Mouse (Mus musculus) spleen, postnatal 14 days (tissue): ENCODE measurements around the gene Gcn1l1.

Source experiments
- DNase-seq, 2 experiments: peaks; one replicate each; pipeline ENCODE4 v3.0.0; 2021 to 2022; ENCODE audit warnings: low spot score in 2 of 2

Gene Gcn1l1

DNA sequence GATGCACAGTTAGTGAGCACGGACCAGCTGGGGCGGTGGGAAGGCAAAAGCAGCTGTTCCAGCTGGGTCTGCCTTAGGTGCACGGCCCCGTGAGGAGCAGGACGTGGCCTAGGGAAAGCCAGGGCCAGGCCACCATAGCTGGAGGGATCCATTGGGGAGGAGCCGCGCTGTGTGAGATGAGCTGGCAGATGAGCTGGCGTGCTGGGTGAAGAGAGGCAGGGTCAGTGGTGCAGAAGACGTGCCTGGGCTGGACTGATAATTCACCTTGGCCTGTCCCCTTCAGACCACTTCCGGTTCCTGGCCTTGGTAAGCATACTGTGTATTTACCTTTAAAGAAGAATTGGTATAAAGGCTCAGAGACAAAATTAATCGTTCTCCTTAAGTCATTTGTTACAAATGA is 46.5 kb downstream of the Gcn1l1 start:
- no peak for DNase-seq

DNA sequence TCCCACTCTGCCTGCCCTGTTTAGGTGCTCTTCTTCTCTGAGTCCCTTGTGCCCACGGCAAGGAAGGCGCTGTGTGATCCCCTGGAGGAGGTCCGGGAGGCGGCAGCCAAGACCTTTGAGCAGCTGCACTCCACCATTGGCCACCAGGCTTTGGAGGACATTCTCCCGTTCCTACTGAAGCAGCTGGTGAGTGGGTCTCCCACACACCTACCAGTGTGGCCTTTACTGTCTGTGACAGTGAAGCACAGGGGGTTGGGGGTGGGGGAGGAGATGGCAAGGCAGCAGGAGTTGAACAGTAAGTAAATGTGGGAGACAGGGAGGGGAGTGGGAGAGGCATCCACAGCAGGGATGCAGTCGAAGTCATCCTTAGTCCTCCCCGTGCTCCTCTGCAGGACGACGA is 48.3 kb downstream of the Gcn1l1 start:
- no peak for DNase-seq

DNA sequence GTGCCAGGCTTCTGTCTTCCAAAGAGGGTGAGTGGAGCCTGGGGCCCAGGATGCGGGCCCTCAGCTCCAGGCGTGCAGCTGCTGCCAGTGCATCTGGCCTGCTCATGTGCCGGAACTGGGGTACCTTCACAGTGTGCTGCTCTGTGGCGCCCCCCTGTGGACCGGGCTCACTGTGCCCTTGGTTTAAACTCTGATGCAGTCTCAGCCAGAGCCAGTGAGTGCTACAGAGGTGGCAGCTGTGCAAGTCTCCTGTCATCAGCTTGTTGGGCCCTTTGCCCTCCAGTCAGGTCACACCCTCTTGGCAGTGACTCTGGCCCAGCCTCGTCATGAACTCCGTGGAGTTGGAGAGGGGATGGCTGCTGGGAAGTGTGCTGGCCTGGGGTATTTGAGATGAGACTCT is 49.9 kb downstream of the Gcn1l1 start:
- peak in 1 of 2 experiments; percentile 68 for DNase-seq

DNA sequence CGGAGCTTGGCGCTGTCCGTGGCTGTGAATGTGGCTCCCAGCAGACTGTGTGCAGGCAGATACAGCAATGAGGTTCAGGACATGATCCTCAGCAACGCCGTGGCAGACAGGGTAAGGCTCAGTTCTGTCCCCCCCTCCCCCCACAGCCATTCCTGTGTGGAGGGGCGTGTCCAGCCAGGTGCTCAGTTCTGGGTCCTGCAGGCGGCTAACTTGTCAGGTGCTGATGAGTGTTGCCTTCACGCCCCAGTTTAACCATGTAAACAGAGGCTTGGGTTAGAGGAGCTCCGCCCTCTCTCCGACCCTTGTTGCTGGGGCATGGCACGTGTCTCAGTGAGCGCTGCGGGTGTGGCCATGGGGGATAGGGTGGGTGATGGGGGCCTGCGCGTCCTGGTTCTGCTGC is 54.6 kb downstream of the Gcn1l1 start:
- DNase-seq = no peak

DNA sequence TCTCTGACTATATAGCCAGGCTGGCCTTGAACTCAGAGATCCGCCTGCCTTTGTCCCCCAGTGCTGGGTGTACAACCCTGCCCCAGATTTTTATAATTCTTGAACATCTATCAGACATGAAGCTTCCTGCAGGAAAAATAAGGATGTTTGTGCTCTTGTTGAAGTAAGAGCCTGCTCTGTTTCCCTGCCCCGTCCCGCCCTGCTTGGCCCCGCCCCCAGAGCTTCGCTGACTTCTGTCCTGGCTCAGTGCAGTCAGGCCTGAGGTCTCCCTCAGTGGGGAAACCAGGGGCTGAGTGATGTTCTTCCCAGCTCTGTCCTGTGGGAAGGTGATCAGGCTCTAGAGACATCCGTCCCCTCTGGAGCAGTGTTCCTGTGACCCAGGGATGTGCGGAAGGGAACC is 57.6 kb downstream of the Gcn1l1 start:
- no peak for DNase-seq

DNA sequence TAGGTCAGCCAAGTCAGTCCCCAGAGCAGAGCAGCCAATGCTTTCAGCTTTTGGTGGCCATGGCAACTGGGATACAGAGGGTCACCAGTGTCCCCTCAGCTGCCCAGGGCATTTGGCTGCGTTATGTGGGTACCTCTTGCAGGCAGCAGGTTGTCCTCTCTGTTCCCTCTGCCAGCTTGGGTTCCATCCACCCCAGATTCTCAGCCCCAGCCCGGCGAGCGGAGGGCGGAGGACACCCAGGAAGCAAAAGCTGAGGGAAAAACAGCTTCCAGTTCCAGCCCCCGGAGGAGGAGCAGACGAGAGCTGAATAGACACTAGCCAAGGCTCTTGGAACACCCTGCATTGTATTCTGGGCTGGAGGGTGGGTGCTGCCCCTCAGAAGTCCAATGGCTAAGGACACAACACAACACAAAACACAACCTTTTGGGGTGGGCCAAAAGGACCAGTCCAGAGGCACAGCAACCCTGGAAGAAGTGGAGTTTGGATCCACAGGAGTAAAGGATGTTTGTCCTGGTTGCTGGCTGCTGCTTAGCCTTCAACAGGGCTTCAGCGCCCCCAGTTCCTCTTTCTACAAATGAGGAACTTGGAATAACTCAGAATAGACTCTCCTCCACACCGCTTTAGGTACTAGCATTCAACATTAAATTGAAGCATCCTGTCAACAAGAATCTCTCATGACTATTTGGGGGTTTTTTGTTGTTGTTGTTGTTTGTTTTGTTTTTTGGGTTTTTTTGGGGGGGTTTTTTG is 58.8 kb downstream of the Gcn1l1 start:
- DNase-seq = no peak

DNA sequence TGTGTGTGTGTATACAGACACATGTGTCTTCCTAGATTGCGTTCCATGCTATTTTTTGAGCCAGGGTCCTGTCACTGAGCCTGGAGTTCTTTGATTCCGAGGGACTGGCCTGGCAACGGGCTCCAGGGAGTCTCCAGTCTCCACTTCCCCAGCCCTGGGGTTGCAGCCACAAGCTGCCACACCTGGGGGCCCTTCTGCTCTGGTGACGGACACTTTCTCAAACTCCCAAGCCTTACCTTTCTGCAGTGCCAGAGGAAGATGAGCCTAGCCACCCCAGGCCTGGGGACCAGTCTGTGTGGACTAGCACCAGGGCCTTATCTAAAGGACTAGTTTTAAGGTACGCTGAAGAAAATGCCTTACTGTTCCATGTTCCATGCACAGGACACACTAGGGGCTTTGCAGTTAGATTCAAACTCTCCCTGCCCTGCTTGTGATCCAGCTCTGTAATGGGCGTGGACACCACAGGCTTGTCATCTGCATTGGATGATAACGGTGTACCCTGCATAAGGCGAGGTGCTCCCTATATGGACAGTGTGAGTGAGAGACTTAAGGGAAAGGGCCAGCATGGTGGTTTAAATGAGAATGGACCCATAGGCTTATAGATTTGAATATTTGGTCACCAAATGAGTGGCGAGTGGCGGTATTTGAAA is 61.3 kb downstream of the Gcn1l1 start:
- peak in 1 of 2 experiments; percentile 44 for DNase-seq

DNA sequence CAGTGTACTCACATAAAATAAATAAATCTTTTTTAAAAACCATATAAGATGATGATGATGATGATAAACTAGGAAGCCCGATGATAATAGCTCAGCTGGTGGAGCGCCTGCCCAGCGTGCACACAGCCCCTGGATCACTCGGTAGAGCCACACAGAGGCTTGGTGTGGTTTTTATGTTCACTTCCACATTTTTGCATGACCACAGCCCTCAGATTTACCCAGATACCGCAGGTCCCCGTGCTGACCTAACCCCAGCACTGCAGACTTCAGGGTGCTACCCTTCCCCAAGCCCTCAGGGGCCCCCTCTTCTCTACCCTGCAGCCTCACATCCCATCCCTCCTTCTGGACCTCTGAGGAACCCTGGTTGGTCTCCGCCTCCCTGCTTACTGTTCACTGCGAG is 63.0 kb downstream of the Gcn1l1 start:
- no peak for DNase-seq

DNA sequence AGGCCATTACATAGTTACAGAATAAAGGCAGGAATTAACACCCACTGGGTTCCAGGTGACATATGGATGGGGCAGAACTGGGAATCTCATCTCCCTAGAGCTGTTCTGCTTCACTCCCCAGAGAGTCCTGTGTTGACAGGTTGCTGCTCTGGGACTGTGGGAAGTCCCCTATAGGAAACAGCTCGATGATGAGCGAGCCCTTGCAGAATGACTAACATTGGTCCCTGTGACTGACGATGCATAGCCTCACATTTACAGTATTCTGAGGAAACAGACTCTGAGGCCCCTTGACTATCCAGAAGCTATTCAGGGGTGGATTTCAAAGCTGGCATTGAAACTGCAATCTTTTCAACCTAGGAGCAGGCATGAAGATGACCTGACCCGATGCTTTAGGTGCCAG is 64.6 kb downstream of the Gcn1l1 start:
- no peak for DNase-seq

DNA sequence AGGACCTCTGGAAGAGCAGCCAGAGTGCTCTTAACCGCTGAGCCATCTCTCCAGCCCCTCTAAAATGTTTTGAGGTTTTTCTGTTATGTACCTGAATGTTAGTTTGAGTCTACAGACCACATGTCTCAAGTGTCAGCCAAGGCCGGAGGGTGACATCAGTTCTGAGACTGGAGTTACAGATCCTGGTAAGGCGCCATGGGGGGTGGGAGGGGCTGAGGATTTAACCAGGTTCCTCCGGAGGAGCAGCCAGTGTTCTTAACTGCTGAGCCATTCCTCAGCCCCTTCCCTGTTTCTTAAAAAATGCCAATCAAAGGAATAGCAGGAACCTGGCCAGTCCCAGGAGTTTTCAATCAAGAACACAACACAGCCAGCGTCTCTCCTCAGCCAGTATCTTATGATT is 65.2 kb downstream of the Gcn1l1 start:
- DNase-seq = no peak

DNA sequence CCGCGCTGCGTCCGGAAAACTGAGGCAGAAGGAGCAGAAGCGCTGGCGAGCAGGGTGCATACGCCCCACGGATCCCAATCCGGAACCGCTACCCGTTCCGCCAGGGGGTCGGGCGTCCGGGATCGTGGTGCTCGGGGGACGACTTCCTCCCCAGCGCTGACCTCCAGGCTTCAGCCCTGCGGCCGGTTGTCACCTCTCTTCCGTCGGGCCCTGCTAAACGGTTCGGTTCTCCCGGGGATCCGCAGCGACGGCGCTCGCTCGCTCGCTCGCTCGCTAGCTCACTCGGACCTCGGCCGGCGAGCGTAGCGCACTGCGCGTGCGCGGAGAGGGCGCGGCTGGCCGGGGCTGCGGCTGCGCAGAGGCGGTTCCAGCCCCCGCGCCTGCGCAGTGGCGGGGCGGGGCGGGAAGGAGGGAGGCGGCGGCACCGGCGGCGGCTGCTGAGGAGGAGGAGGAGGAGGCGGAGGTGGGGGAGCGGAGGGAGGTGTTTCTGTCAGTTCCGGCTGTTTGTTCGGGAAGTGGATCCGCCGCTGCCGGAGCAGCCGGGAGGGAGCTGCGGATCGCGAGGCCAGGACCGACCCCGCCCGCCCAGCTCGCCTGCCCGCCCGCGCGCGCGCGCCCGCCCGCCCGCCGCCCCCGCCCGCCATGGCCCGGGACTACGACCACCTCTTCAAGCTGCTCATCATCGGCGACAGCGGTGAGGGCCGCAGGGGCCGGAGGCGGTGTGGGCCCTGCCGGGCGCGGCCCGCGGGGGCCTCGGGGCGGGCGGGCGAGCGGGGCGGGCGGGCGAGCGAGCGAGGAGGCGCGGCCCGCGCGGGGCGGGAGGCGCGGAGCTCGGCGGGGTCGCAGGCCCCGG is 66.7 kb downstream of the Gcn1l1 start, which contains the start of gene Rab35:
Gene Rab35 (plus strand): TSS at position 404 of the 853 bp plus-strand sequence.
- DNase-seq = peak; percentile 93 to 94

DNA sequence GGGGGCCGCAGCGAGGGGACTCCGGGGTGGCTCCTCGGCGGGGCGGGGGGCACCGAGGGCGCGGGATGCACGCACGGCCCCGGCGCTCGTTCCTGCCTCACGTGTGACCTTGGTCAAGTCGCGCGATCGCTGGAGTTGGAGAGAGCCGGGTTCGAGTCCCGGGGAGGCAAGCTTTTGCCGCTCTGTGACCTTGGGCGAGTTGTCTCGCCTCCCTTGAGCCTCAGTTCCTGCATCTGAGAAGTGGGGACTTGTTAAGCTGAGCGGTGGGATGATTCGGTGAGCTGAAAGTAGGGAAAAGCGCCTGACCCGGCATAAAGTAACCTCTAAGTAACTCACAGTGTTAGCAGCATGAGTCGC is 67.3 kb downstream of the Gcn1l1 start:
- peak in 1 of 2 experiments; percentile 50 for DNase-seq

DNA sequence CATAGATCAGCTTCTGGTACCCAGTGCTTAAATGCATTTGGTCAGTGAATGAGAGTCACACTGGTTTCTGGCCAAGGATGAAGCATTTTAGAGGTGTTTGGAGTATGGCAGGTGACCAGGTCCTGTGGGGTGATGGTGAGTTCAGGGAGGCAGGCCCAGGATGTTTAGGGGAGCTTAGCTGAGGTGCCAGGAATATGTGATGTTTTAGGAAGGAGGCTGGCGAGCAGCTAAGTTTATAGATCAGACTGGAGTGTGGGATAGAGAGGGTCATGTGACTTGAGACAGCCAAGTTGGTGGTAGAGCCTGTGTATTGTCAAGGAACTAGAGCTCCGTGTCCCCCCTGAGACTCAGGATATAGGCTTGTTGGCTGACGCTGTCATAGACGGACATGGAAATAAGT is 68.0 kb downstream of the Gcn1l1 start:
- no peak for DNase-seq

DNA sequence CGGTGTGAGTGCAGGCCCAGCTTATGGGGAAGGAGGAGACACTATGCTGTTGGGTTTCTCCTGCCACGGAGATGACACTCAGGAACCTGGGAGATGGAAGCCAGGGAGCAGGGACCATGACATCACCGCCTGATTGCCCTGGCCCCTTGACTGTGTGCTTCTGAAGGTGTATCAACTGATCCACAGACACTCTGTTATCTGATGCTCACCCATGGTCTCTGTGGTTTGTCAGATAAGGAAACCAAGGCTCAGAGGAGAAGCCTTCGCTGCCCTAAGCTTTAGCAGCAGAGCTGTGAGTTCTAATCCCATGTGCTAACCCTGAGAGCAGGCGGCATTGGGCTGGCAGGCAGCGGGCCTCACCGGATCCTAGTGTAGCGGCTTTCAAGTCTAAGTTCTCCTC is 69.0 kb downstream of the Gcn1l1 start:
- no peak for DNase-seq

DNA sequence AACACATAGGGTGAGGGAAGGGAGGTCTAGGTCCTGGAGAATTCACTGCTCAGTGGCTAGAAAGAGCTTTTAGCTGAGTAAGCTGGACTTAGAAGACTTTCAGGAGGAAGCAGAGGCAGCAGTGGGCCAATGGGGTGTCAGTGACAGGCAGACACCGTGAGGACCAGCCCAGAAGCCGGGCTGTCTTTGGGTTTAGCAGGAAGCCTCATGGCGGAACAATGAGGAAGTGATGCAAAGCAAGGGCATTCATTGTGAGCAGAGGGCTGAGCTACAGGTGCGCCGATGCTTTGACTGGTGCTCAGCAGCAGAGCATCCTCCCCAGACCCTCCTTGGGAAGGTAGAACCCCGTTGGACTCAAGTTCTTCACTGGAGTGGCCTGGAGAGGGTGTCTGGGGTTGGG is 70.5 kb downstream of the Gcn1l1 start:
- DNase-seq = peak in 1 of 2 experiments; percentile 27

DNA sequence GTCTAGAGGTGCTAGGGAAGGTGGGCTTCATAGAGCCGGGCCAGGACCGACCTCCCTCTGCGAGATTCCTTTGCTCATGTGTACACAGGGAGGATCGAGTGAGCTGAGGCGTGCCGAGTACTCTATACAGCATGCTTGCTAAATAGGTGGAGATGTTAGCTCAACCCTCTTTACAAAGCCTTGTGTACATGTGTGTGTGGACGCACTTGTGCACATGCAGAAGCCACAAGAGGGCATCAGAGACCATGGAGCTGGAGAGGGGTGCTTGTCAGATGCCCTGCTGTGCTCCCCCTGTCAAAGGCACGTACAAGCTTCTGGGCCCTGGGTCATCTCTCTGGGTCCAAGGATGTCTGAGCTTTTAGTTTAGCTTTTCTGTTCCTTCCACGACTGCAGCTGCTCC is 79.1 kb downstream of the Gcn1l1 start:
- DNase-seq = no peak

DNA sequence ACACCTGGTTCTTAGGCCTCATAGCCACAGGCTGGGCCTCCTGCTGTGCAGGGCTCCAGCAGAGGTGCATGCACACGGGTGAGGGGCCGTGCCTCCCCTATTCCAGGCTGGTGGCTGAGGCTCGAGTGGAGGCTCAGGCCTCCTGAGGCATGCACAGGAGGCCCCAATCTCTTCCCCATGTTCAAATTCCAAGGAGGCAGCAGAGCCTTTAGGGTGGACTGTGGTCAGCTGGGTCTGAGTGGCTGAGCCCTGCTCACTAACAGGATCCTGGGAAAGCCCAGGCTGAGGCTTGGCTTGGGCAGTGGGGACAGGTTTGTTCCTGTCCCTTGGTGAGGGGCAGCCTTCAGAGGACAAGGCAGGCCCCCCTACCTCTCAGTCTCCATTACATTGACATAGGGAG is 83.8 kb downstream of the Gcn1l1 start:
- no peak for DNase-seq

DNA sequence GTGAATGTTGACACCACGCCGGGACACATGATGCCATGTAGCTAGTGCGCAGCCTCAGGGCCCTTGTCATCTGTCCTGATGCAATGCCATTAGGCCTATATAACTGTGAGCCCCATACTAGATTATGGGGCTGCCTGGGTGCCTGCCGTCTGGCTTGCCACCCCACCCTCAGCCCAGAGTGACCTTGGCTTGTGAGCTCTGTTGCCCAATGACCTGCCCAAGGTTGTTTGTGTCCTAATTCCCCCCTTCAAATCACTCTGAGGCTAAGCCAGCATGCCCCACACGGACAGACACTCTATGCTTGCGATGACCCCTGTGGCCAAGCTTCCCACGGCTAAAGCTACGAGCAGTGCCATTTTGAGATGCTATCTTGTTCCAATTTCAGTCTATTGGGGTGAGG is 84.6 kb downstream of the Gcn1l1 start:
- no peak for DNase-seq

DNA sequence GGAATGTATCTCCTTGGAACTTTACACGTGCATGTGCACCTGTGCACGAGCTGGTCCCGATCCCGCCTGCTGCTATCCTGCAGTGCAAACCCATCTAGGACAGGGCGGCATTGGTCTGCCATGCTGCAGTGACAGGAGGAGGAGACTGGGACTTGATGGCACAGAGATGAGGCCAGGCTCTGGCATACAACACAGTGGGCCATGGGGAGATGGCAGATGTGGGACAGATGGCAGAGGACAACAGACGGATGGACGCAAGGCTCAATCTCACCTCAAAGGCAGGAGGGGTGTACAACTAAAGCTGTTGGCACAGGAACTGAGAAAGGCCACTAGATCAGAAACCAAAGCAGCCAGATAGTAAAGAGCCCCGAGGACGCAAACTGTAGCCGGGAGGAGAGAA is 85.8 kb downstream of the Gcn1l1 start:
- no peak for DNase-seq

DNA sequence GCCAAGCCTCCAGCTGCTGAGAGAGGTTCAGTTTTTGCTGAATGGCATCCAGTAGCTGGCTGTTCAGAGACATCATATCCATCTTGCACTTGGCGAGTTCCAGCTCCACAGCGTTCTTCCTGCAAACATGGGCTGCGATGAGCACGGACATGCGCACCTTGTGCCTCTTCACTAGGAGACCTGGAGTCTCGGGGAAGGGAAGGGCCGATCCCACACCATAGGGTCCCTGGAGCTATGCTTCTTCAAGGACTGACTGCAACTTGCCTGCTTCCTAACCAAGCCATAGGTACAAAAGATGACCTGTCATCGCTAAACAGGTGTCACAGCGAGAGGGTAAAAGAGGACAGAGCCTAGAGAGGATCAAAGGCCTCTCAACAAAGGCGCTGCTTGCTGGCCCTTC is 86.8 kb downstream of the Gcn1l1 start:
- DNase-seq = no peak

DNA sequence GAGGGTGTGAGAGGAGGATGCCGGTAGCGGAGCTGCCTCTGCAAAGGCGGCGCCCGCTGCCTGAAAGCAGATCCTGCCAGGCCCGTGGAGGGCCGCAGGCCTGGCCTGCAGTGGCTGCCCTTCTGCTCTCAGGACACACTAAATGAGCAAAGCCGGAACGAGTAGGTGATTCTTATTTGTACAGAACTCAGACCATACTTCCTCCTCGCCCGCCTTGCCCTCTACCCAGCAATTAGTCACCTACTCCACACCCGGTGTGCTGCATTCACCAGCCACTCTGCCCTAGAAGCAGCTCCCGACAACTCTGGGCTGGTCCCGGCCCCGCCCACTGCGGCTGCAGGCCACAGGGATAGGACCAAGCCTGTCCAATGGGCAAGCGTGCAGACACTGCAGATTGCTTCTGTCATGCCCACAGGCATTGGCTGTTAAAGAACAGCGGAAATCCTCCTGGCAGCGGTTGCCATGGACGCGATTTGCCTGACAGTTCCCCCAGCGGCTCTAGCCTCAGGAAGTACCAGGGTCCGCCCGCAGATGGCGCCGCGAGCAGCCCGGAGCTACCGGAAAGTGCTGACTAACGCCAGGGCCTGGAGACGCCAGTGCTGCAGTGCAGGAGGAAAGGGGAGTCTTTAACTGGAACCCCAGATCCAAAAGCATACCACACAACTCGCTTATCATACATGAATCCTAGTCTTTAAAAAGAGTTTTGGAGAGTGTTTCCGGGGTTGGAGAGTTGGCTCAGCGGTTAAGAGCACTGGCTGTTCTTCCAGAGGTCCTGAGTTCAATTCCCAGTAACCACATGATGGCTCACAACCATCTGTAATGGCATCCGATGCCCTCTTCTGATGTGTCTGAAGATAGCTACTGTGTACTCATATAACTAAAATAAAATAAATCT is 87.9 kb downstream of the Gcn1l1 start:
- peak; percentile 100 for DNase-seq

DNA sequence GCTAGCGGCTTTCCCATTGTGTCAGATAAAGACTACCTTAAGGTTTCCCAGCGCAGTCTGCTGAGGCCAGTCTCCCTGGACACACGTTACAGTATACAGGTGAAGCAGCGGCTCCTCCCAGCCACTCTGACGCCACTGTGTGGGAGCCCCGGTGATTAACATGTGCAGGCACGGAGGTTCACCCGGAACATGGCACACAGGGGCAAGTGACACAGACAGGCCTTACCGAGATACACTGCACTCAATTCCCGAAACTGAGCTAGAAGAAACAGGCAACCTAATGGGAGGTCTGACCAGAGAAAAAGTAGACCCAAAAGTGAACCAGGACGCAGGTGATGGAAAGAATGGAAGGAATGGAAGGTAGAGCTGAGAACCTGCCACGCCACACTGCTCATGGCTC is 88.7 kb downstream of the Gcn1l1 start:
- DNase-seq = no peak
